Mouse (Mus musculus): ENCODE measurements around the gene Tmem151b.

GRCm38 (mm10) chr17:45536264-45536663 lies 13.2 kb downstream of the Tmem151b start:
- no peak for TF ChIP-seq POLR2A (IDR thresholded peaks at IDR 0.05; ENCODE audit: insufficient read depth, low read depth, low read length)
- TF ChIP-seq CTCF (IDR thresholded peaks at IDR 0.05; ENCODE audit: insufficient read depth, low read depth, low read length), result no peak
